Mouse (Mus musculus): ENCODE data around the gene Tmprss15. TPM values are rescaled to one million over a fixed set of nuclear protein-coding genes. Genes with fewer than 3 reads are reported as not detected.

The Tmprss15 gene
- polyA plus RNA-seq (2015; fragmentation: Nextera tagmentation; extraction: Ambion mirVana), result not detected in 2 replicates

GRCm38 (mm10) chr16:79090997-79091396 is at the start of gene Tmprss15:
Gene Tmprss15 (minus strand): TSS chr16:79091097.
- H3K9me3 ChIP-seq (ENCODE audit: low read length), result no peaks in the 10 kb centered on the region
- H3K27me3 ChIP-seq (ENCODE audit: insufficient read depth, low read length), result no peaks in the 10 kb centered on the region
- no peak within 1 kb of the TSS for H3K4me3 ChIP-seq (ENCODE audit: low read length)
- ATAC-seq (ENCODE audit: low FRiP score, low TSS enrichment), result no peak
- H3K4me2 ChIP-seq (replicated peaks; ENCODE audit: low read depth, low read length), result no peak within 1 kb of the TSS
- no peaks in the 10 kb centered on the region for H3K36me3 ChIP-seq (ENCODE audit: insufficient read depth, low read length)
- H3K9ac ChIP-seq (replicated peaks; ENCODE audit: low read length), result no peak within 1 kb of the TSS
- WGBS, result 74% methylated on average over 4 of the region's 4 CpGs
- H3K27ac ChIP-seq (ENCODE audit: low read length), result no peak within 1 kb of the TSS
- H3K4me1 ChIP-seq (ENCODE audit: insufficient read depth, low read length), result no peaks in the 10 kb centered on the region

GRCm38 (mm10) chr16:79114879-79115278 is 24.0 kb upstream of the Tmprss15 start:
- H3K9me3 ChIP-seq (ENCODE audit: low read length), result no peaks in the 10 kb centered on the region
- H3K4me1 ChIP-seq (ENCODE audit: insufficient read depth, low read length), result no peaks in the 10 kb centered on the region
- WGBS, result 79% methylated on average over 1 of the region's 1 CpGs
- ATAC-seq (ENCODE audit: low FRiP score, low TSS enrichment), result no peak
- no peak overlapping the region for H3K4me2 ChIP-seq (replicated peaks; ENCODE audit: low read depth, low read length)
- no peak overlapping the region for H3K27ac ChIP-seq (ENCODE audit: low read length)
- no peak overlapping the region for H3K9ac ChIP-seq (replicated peaks; ENCODE audit: low read length)
- H3K27me3 ChIP-seq (ENCODE audit: insufficient read depth, low read length), result no peaks in the 10 kb centered on the region
- no peak overlapping the region for H3K4me3 ChIP-seq (ENCODE audit: low read length)
- H3K36me3 ChIP-seq (ENCODE audit: insufficient read depth, low read length), result no peaks in the 10 kb centered on the region

GRCm38 (mm10) chr16:79109516-79109915 is 18.6 kb upstream of the Tmprss15 start:
- no peaks in the 10 kb centered on the region for H3K4me1 ChIP-seq (ENCODE audit: insufficient read depth, low read length)
- ATAC-seq (ENCODE audit: low FRiP score, low TSS enrichment), result no peak
- no peak overlapping the region for H3K4me2 ChIP-seq (replicated peaks; ENCODE audit: low read depth, low read length)
- no peak overlapping the region for H3K4me3 ChIP-seq (ENCODE audit: low read length)
- H3K27ac ChIP-seq (ENCODE audit: low read length), result no peak overlapping the region
- no peaks in the 10 kb centered on the region for H3K9me3 ChIP-seq (ENCODE audit: low read length)
- no peaks in the 10 kb centered on the region for H3K36me3 ChIP-seq (ENCODE audit: insufficient read depth, low read length)
- 42% methylated on average over 1 of the region's 1 CpGs for WGBS
- no peaks in the 10 kb centered on the region for H3K27me3 ChIP-seq (ENCODE audit: insufficient read depth, low read length)
- no peak overlapping the region for H3K9ac ChIP-seq (replicated peaks; ENCODE audit: low read length)

- H3K4me3 ChIP-seq (ENCODE audit: low read length), result no peak overlapping the region
- H3K27me3 ChIP-seq (ENCODE audit: insufficient read depth, low read length), result no peaks in the 10 kb centered on the region
- 63% methylated on average over 5 of the region's 5 CpGs for WGBS
- no peak overlapping the region for H3K27ac ChIP-seq (ENCODE audit: low read length)
- H3K4me1 ChIP-seq (ENCODE audit: insufficient read depth, low read length), result no peaks in the 10 kb centered on the region
- H3K36me3 ChIP-seq (ENCODE audit: insufficient read depth, low read length), result no peaks in the 10 kb centered on the region
- ATAC-seq (ENCODE audit: low FRiP score, low TSS enrichment), result no peak
- H3K4me2 ChIP-seq (replicated peaks; ENCODE audit: low read depth, low read length), result no peak overlapping the region
- no peaks in the 10 kb centered on the region for H3K9me3 ChIP-seq (ENCODE audit: low read length)
- no peak overlapping the region for H3K9ac ChIP-seq (replicated peaks; ENCODE audit: low read length)
Observed at GRCm38 (mm10) chr16:79108969-79109368, 18.1 kb upstream of the Tmprss15 start.

- no peaks in the 10 kb centered on the region for H3K36me3 ChIP-seq (ENCODE audit: insufficient read depth, low read length)
- H3K4me3 ChIP-seq (ENCODE audit: low read length), result no peak overlapping the region
- no peak overlapping the region for H3K9ac ChIP-seq (replicated peaks; ENCODE audit: low read length)
- H3K4me2 ChIP-seq (replicated peaks; ENCODE audit: low read depth, low read length), result no peak overlapping the region
- H3K27me3 ChIP-seq (ENCODE audit: insufficient read depth, low read length), result no peaks in the 10 kb centered on the region
- no peak overlapping the region for H3K27ac ChIP-seq (ENCODE audit: low read length)
- no peaks in the 10 kb centered on the region for H3K4me1 ChIP-seq (ENCODE audit: insufficient read depth, low read length)
- 91% methylated on average over 2 of the region's 2 CpGs for WGBS
- H3K9me3 ChIP-seq (ENCODE audit: low read length), result no peaks in the 10 kb centered on the region
- ATAC-seq (ENCODE audit: low FRiP score, low TSS enrichment), result no peak
Observed at GRCm38 (mm10) chr16:79100325-79100724, 9.4 kb upstream of the Tmprss15 start.

GRCm38 (mm10) chr16:79098321-79098720 is 7.4 kb upstream of the Tmprss15 start:
- Histone ChIP-seq H3K27ac (ENCODE audit: low read length) (no peak overlapping the region), H3K9me3 (ENCODE audit: low read length) (no peaks in the 10 kb centered on the region), H3K4me1 (ENCODE audit: insufficient read depth, low read length) (no peaks in the 10 kb centered on the region), H3K4me2 (replicated peaks; ENCODE audit: low read depth, low read length) (no peak overlapping the region), H3K9ac (replicated peaks; ENCODE audit: low read length) (no peak overlapping the region), H3K36me3 (ENCODE audit: insufficient read depth, low read length) (no peaks in the 10 kb centered on the region), H3K4me3 (ENCODE audit: low read length) (no peak overlapping the region), H3K27me3 (ENCODE audit: insufficient read depth, low read length) (no peaks in the 10 kb centered on the region)
- no peak for ATAC-seq (ENCODE audit: low FRiP score, low TSS enrichment)
- WGBS, result 94% methylated on average over 2 of the region's 2 CpGs

- H3K9ac ChIP-seq (replicated peaks; ENCODE audit: low read length), result no peak overlapping the region
- H3K4me1 ChIP-seq (ENCODE audit: insufficient read depth, low read length), result no peaks in the 10 kb centered on the region
- H3K4me2 ChIP-seq (replicated peaks; ENCODE audit: low read depth, low read length), result no peak overlapping the region
- no peaks in the 10 kb centered on the region for H3K36me3 ChIP-seq (ENCODE audit: insufficient read depth, low read length)
- no peaks in the 10 kb centered on the region for H3K9me3 ChIP-seq (ENCODE audit: low read length)
- no peak overlapping the region for H3K4me3 ChIP-seq (ENCODE audit: low read length)
- no peak overlapping the region for H3K27ac ChIP-seq (ENCODE audit: low read length)
- WGBS, result 86% methylated on average over 6 of the region's 6 CpGs
- ATAC-seq (ENCODE audit: low FRiP score, low TSS enrichment), result no peak
- no peaks in the 10 kb centered on the region for H3K27me3 ChIP-seq (ENCODE audit: insufficient read depth, low read length)
Observed at GRCm38 (mm10) chr16:79086550-79086949, 4.3 kb downstream of the Tmprss15 start.

GRCm38 (mm10) chr16:79063848-79064247 is 27.0 kb downstream of the Tmprss15 start:
- Histone ChIP-seq H3K4me3 (ENCODE audit: low read length) (no peak overlapping the region), H3K4me1 (ENCODE audit: insufficient read depth, low read length) (no peaks in the 10 kb centered on the region), H3K4me2 (replicated peaks; ENCODE audit: low read depth, low read length) (no peak overlapping the region), H3K9ac (replicated peaks; ENCODE audit: low read length) (no peak overlapping the region), H3K27ac (ENCODE audit: low read length) (no peak overlapping the region), H3K36me3 (ENCODE audit: insufficient read depth, low read length) (no peaks in the 10 kb centered on the region), H3K27me3 (ENCODE audit: insufficient read depth, low read length) (no peaks in the 10 kb centered on the region), H3K9me3 (ENCODE audit: low read length) (no peaks in the 10 kb centered on the region)
- 89% methylated on average over 1 of the region's 1 CpGs for WGBS
- no peak for ATAC-seq (ENCODE audit: low FRiP score, low TSS enrichment)

GRCm38 (mm10) chr16:79058775-79059558 is 31.9 kb downstream of the Tmprss15 start:
- no peak for ATAC-seq (ENCODE audit: low FRiP score, low TSS enrichment)
- H3K4me1 ChIP-seq (ENCODE audit: insufficient read depth, low read length), result no peaks in the 10 kb centered on the region
- no peaks in the 10 kb centered on the region for H3K36me3 ChIP-seq (ENCODE audit: insufficient read depth, low read length)
- no peaks in the 10 kb centered on the region for H3K27me3 ChIP-seq (ENCODE audit: insufficient read depth, low read length)
- H3K9ac ChIP-seq (replicated peaks; ENCODE audit: low read length), result no peak overlapping the region
- H3K4me3 ChIP-seq (ENCODE audit: low read length), result no peak overlapping the region
- no peak overlapping the region for H3K27ac ChIP-seq (ENCODE audit: low read length)
- no peaks in the 10 kb centered on the region for H3K9me3 ChIP-seq (ENCODE audit: low read length)
- WGBS, result 62% methylated on average over 12 of the region's 12 CpGs
- H3K4me2 ChIP-seq (replicated peaks; ENCODE audit: low read depth, low read length), result no peak overlapping the region

- no peak overlapping the region for H3K9ac ChIP-seq (replicated peaks; ENCODE audit: low read length)
- no peak overlapping the region for H3K27ac ChIP-seq (ENCODE audit: low read length)
- no peaks in the 10 kb centered on the region for H3K4me1 ChIP-seq (ENCODE audit: insufficient read depth, low read length)
- H3K27me3 ChIP-seq (ENCODE audit: insufficient read depth, low read length), result no peaks in the 10 kb centered on the region
- H3K4me3 ChIP-seq (ENCODE audit: low read length), result no peak overlapping the region
- no peaks in the 10 kb centered on the region for H3K9me3 ChIP-seq (ENCODE audit: low read length)
- H3K36me3 ChIP-seq (ENCODE audit: insufficient read depth, low read length), result no peaks in the 10 kb centered on the region
- H3K4me2 ChIP-seq (replicated peaks; ENCODE audit: low read depth, low read length), result no peak overlapping the region
- no peak for ATAC-seq (ENCODE audit: low FRiP score, low TSS enrichment)
- 61% methylated on average over 2 of the region's 2 CpGs for WGBS
Observed at GRCm38 (mm10) chr16:79032593-79032992, 58.3 kb downstream of the Tmprss15 start.
